Mouse (Mus musculus): ENCODE measurements around the gene Ranbp2. TPM values are rescaled to one million over a fixed set of nuclear protein-coding genes. Genes with fewer than 3 reads are reported as not detected.

Gene Ranbp2
- polyA plus RNA-seq, 1 experiment from 2014 or later, result 52.6 TPM

DNA sequence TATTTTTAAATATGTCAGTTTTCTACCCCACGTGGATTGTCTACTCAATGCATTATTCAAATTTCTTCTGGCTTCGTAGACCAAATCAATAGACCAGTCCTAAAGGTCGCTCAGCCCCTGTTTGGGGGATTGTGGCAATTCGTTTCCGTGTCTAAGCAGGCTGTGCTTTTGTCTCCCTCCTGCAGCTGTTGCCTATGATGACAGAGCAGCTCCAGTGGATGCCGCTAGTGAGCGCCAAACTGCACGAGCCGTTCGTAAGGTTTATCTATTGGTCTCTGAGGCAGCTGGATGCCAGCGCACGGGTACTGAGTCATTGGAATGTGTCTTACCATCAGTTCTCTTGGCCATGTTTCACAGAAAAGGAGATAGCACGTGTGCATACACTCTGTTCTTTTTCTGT, 93.9 kb downstream of the Ranbp2 start:
- Histone ChIP-seq H3K4me3 (ENCODE audit: inconsistent target) (no peak overlapping the region), H3K79me2 (ENCODE audit: inconsistent target) (no peaks in the 10 kb centered on the region), H3K36me3 (ENCODE audit: inconsistent target) (no peaks in the 10 kb centered on the region), H3K27ac (no peak overlapping the region)
- 95% methylated on average over 13 of the region's 13 CpGs for WGBS (ENCODE audit: missing documents)

Other genes starting within 250 kb of the Ranbp2 start
- gene AW822073, start 222.0 kb upstream of the Ranbp2 start, polyA plus RNA-seq (2018), result not detected in 3 replicates
- not detected in 3 replicates for gene Duxf3, start 214.2 kb upstream of the Ranbp2 start, polyA plus RNA-seq (2018)
- not detected in 3 replicates for gene Gm4981, start 210.2 kb upstream of the Ranbp2 start, polyA plus RNA-seq (2018)
- 18.5 to 28.5 TPM (median 19.9 TPM) in 3 replicates for gene Gcc2, start 191.4 kb upstream of the Ranbp2 start, polyA plus RNA-seq (2018)
- 41.0 to 58.3 TPM (median 45.0 TPM) in 3 replicates for gene Lims1, start 123.5 kb upstream of the Ranbp2 start, polyA plus RNA-seq (2018)
- gene Ccdc138, start 51.0 kb downstream of the Ranbp2 start, polyA plus RNA-seq (2018), result 1.2 to 1.4 TPM (median 1.3 TPM) in 3 replicates
- gene Edar, start 228.7 kb downstream of the Ranbp2 start, polyA plus RNA-seq (2018), result not detected in 3 replicates

Data from macrophage (primary cell).